Mouse (Mus musculus) CH12.LX (cell line): ENCODE results near the gene Gpnmb.

Source experiments
- CHD2 ChIP-seq: IDR thresholded peaks from 2 replicates; pipeline ENCODE4 v1.6.1; 2011; ENCODE audit warnings: low read length, improper control_type of control experiment
- CTCF ChIP-seq, 2 experiments: IDR thresholded peaks in 1 of 2; conservative IDR thresholded peaks in 1 of 2; 2 replicates each; pipeline ENCODE4 v1.5.1; 2011 to 2012; ENCODE audit warnings: low read depth in 2 of 2, low read length in 2 of 2, improper control_type of control experiment in 1 of 2, inconsistent platforms in 1 of 2, mild to moderate bottlenecking in 1 of 2, moderate library complexity in 1 of 2
- EP300 ChIP-seq: IDR thresholded peaks from 2 replicates; pipeline ENCODE4 v1.6.1; 2011; ENCODE audit warnings: low read length, improper control_type of control experiment
- JUND ChIP-seq: conservative IDR thresholded peaks from 2 replicates; pipeline ENCODE4 v1.6.1; 2011; ENCODE audit warnings: low read depth, low read length, improper control_type of control experiment
- POLR2A ChIP-seq: IDR thresholded peaks from 2 replicates; pipeline ENCODE4 v1.6.1; 2011; ENCODE audit warnings: low read depth, mild to moderate bottlenecking, improper control_type of control experiment, low read length
- USF2 ChIP-seq: conservative IDR thresholded peaks from 2 replicates; pipeline ENCODE4 v1.6.1; 2011; ENCODE audit warnings: low read depth, low read length, improper control_type of control experiment
- ZC3H11A ChIP-seq: IDR thresholded peaks from 2 replicates; pipeline ENCODE4 v1.6.1; 2012; ENCODE audit warnings: low read depth, mild to moderate bottlenecking, inconsistent platforms, low read length, improper control_type of control experiment
- ZNF384 ChIP-seq: IDR thresholded peaks from 2 replicates; pipeline ENCODE4 v1.6.1; 2012; ENCODE audit warnings: low read depth, low read length, improper control_type of control experiment, inconsistent platforms

DNA sequence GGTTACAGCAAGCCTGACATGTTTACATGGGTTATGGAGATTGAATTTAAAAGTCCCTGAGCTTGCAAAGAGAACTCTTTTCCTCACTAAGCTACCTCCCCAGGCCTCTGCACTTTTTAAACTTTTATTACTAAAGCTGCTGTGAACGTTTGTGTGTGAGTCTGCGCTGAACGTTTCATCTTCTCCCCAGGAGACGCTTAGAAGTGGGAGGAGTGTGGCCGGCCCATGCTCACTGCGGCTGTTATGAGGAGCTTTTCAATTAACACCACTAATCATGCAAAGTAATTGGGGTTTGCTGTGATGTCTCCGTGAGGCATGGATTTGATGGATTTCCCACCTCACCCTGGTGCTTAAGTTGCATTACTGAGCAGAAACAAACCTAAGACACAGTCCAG lies 27.2 kb upstream of the Gpnmb start:
- TF ChIP-seq USF2 (no peak), JUND (no peak), POLR2A (no peak), CHD2 (no peak), EP300 (no peak), CTCF (conservative IDR thresholded peaks at IDR 0.05 in 1 of 2, IDR thresholded peaks at IDR 0.05 in 1 of 2; ENCODE audit: low read depth in 2 of 2, low read length in 2 of 2) (no peak), ZC3H11A (no peak), ZNF384 (no peak)
